Mouse (Mus musculus) limb, embryonic 11.5 days (tissue): ENCODE measurements around the gene Dexi. TPM values are rescaled to one million over a fixed set of nuclear protein-coding genes. Genes with fewer than 3 reads are reported as not detected.
A peak's percentile ranks its signal among the peaks of the same experiment; 100 is the strongest.

Source experiments
- ATAC-seq: fragments of 200-750 bp; cut with Nextera tagmentation; 2 replicates; pipeline ENCODE4 v1.8.0; 2017; ENCODE audit warnings: low read depth; ENCODE audit not compliant: insufficient number of reproducible peaks, low FRiP score, low TSS enrichment
- DNase-seq: peaks from one replicate; pipeline ENCODE4 v3.0.0-alpha.2; 2015; ENCODE audit warnings: low spot score
- H3K27ac ChIP-seq: fragments of 300-500 bp; sonication (generic); replicated peaks from 2 replicates; pipeline ENCODE4 v1.5.1; 2014; ENCODE audit warnings: low read depth, mild to moderate bottlenecking, low read length
- H3K27me3 ChIP-seq: fragments of 300-500 bp; sonication (generic); 2 replicates; pipeline ENCODE4 v1.6.1; 2014; ENCODE audit warnings: mild to moderate bottlenecking, low read length, mixed read lengths; ENCODE audit not compliant: control insufficient read depth, insufficient read depth
- H3K36me3 ChIP-seq: fragments of 300-500 bp; sonication (generic); 2 replicates; pipeline ENCODE4 v1.6.1; 2014; ENCODE audit warnings: mild to moderate bottlenecking, low read length, moderate library complexity, mixed read lengths; ENCODE audit not compliant: control insufficient read depth, insufficient read depth
- H3K4me1 ChIP-seq: fragments of 300-500 bp; sonication (generic); 2 replicates; pipeline ENCODE4 v1.6.1; 2014; ENCODE audit warnings: low read length, mixed read lengths; ENCODE audit not compliant: control insufficient read depth, insufficient read depth
- H3K4me2 ChIP-seq: fragments of 300-500 bp; sonication (generic); 2 replicates; pipeline ENCODE4 v1.6.1; 2014; ENCODE audit warnings: low read depth, mild to moderate bottlenecking, moderate library complexity; ENCODE audit not compliant: severe bottlenecking
- H3K4me3 ChIP-seq: fragments of 300-500 bp; sonication (generic); 2 replicates; pipeline ENCODE4 v1.5.1; 2014; ENCODE audit warnings: low read depth, low read length
- H3K9ac ChIP-seq: fragments of 300-500 bp; sonication (generic); 2 replicates; pipeline ENCODE4 v1.6.1; 2014; ENCODE audit warnings: mild to moderate bottlenecking, low read length
- H3K9me3 ChIP-seq: fragments of 300-500 bp; sonication (generic); 2 replicates; pipeline ENCODE4 v1.6.1; 2016; ENCODE audit warnings: low read length; ENCODE audit not compliant: control insufficient read depth
- WGBS: fragments of 180-500 bp; shearing (Covaris S2); extraction: QIAGEN DNeasy Blood & Tissue Kit; methylation state at CpG from one replicate; pipeline ENCODE4 v1.1.7; 2014; 5-methylcytosine and 5-hydroxymethylcytosine counted together
- polyA plus RNA-seq: library from polyadenylated mRNA; unstranded; fragments of >200 nt; fragmentation: Nextera tagmentation; extraction: Ambion mirVana; gene quantifications from 2 replicates; pipeline ENCODE4 v1.2.1, GENCODE M21; 2014

Dexi gene
- polyA plus RNA-seq, 1 experiment from 2014 or later = 30.6 TPM

GRCm38 (mm10) chr16:10548938-10549337, 6.1 kb upstream of the Dexi start:
- DNase-seq = no peak
- peaks cover 4% of the 10 kb centered on the region; the same call in 1 of the 2 replicates for H3K4me1 ChIP-seq
- WGBS = 60% methylated on average over 3 of the region's 3 CpGs
- H3K27me3 ChIP-seq = no peaks in the 10 kb centered on the region
- no peak overlapping the region for H3K4me2 ChIP-seq
- no peaks in the 10 kb centered on the region for H3K9me3 ChIP-seq
- H3K27ac ChIP-seq = no peak overlapping the region
- no peak overlapping the region for H3K4me3 ChIP-seq
- H3K9ac ChIP-seq = no peak overlapping the region
- ATAC-seq = no peak
- no peaks in the 10 kb centered on the region for H3K36me3 ChIP-seq

GRCm38 (mm10) chr16:10546865-10547264, 4.0 kb upstream of the Dexi start:
- Histone ChIP-seq H3K27ac (no peak overlapping the region), H3K4me2 (no peak overlapping the region), H3K36me3 (no peaks in the 10 kb centered on the region), H3K4me1 (peaks cover 10% of the 10 kb centered on the region), H3K27me3 (no peaks in the 10 kb centered on the region), H3K9ac (no peak overlapping the region), H3K9me3 (no peaks in the 10 kb centered on the region), H3K4me3 (no peak overlapping the region)
- no peak for ATAC-seq
- no peak for DNase-seq
- 74% methylated on average over 3 of the region's 3 CpGs for WGBS

- DNase-seq (peak; percentile 98), ATAC-seq (peak; percentile 84)
- Histone ChIP-seq H3K27ac (no peak within 1 kb of the TSS), H3K4me1 (peaks cover 26% of the 10 kb centered on the region), H3K9ac (peak within 1 kb of the TSS; percentile 67), H3K36me3 (no peaks in the 10 kb centered on the region), H3K27me3 (no peaks in the 10 kb centered on the region), H3K4me3 (peak within 1 kb of the TSS; percentile 96), H3K9me3 (no peaks in the 10 kb centered on the region), H3K4me2 (peak within 1 kb of the TSS; percentile 84)
- WGBS = under 1% methylated on average over 58 of the region's 58 CpGs
These were observed 2.3 kb upstream of the Dexi start, which contains the start of gene Clec16a for GRCm38 (mm10) chr16:10544995-10545622. TSS of gene Clec16a (plus strand) at chr16:10545339.

- Histone ChIP-seq H3K27me3 (no peaks in the 10 kb centered on the region), H3K4me2 (peak overlapping the region; percentile 94), H3K36me3 (no peaks in the 10 kb centered on the region), H3K9me3 (no peaks in the 10 kb centered on the region), H3K9ac (peak overlapping the region; percentile 90), H3K4me1 (peaks cover 27% of the 10 kb centered on the region), H3K27ac (0 out of 2 replicates have a peak overlapping the region, but pooled peaks have one; percentile 57), H3K4me3 (peak overlapping the region; percentile 71)
- ATAC-seq (0 out of 2 replicates have a peak, but pooled peaks have one; percentile 7), DNase-seq (no peak)
- WGBS = 3% methylated on average over 22 of the region's 22 CpGs
These were observed 588 bp downstream of the Dexi start for GRCm38 (mm10) chr16:10542266-10542665.

GRCm38 (mm10) chr16:10541598-10541930, 1.3 kb downstream of the Dexi start:
- Histone ChIP-seq H3K9ac (peak overlapping the region; percentile 90; the same call in 1 of the 2 replicates), H3K4me2 (peak overlapping the region; percentile 94), H3K4me3 (peak overlapping the region; percentile 71), H3K36me3 (no peaks in the 10 kb centered on the region), H3K9me3 (no peaks in the 10 kb centered on the region), H3K4me1 (peaks cover 27% of the 10 kb centered on the region), H3K27me3 (no peaks in the 10 kb centered on the region), H3K27ac (no peak overlapping the region)
- peak; percentile 29 for DNase-seq
- 31% methylated on average over 7 of the region's 7 CpGs for WGBS
- ATAC-seq = no peak

GRCm38 (mm10) chr16:10540763-10541597, 1.9 kb downstream of the Dexi start:
- DNase-seq = no peak
- Histone ChIP-seq H3K4me3 (peak overlapping the region; percentile 71), H3K9ac (no peak overlapping the region), H3K4me2 (peak overlapping the region; percentile 94), H3K9me3 (no peaks in the 10 kb centered on the region), H3K36me3 (no peaks in the 10 kb centered on the region), H3K27me3 (no peaks in the 10 kb centered on the region), H3K4me1 (peaks cover 23% of the 10 kb centered on the region), H3K27ac (no peak overlapping the region)
- WGBS = 75% methylated on average over 16 of the region's 16 CpGs
- ATAC-seq = no peak

GRCm38 (mm10) chr16:10536961-10537360, 5.9 kb downstream of the Dexi start:
- H3K4me3 ChIP-seq = no peak overlapping the region
- no peaks in the 10 kb centered on the region for H3K36me3 ChIP-seq
- 82% methylated on average over 3 of the region's 3 CpGs for WGBS
- DNase-seq = no peak
- H3K27me3 ChIP-seq = no peaks in the 10 kb centered on the region
- no peak overlapping the region for H3K4me2 ChIP-seq
- ATAC-seq = no peak
- peaks cover 18% of the 10 kb centered on the region for H3K4me1 ChIP-seq
- H3K27ac ChIP-seq = no peak overlapping the region
- H3K9me3 ChIP-seq = no peaks in the 10 kb centered on the region
- H3K9ac ChIP-seq = no peak overlapping the region

- Histone ChIP-seq H3K9me3 (no peaks in the 10 kb centered on the region), H3K9ac (no peak overlapping the region), H3K4me1 (peaks cover 13% of the 10 kb centered on the region), H3K4me3 (no peak overlapping the region), H3K27me3 (no peaks in the 10 kb centered on the region), H3K36me3 (no peaks in the 10 kb centered on the region), H3K27ac (no peak overlapping the region), H3K4me2 (no peak overlapping the region)
- 79% methylated on average over 5 of the region's 5 CpGs for WGBS
- ATAC-seq (no peak), DNase-seq (no peak)
These were observed 6.5 kb downstream of the Dexi start for GRCm38 (mm10) chr16:10536323-10536722.
